Mouse (Mus musculus) heart, embryonic 10.5 days (tissue): ENCODE data around the gene Bak1. TPM values are rescaled to one million over a fixed set of nuclear protein-coding genes. Genes with fewer than 3 reads are reported as not detected.
A peak's percentile ranks its signal among the peaks of the same experiment; 100 is the strongest.

Experiments
- DNase-seq: peaks from one replicate; pipeline ENCODE4 v3.0.0-alpha.2; 2017; ENCODE audit warnings: low spot score
- H3K27ac ChIP-seq: fragments of 300-500 bp; sonication (generic); 2 replicates; pipeline ENCODE4 v1.5.1; 2016; ENCODE audit warnings: mild to moderate bottlenecking
- H3K27me3 ChIP-seq: fragments of 300-500 bp; sonication (generic); 2 replicates; pipeline ENCODE4 v1.6.1; 2016; ENCODE audit warnings: mild to moderate bottlenecking; ENCODE audit not compliant: poor library complexity, insufficient read depth, severe bottlenecking
- H3K36me3 ChIP-seq: fragments of 300-500 bp; sonication (generic); 2 replicates; pipeline ENCODE4 v1.6.1; 2016; ENCODE audit warnings: mild to moderate bottlenecking, moderate library complexity
- H3K4me1 ChIP-seq: fragments of 300-500 bp; sonication (generic); 2 replicates; pipeline ENCODE4 v1.6.1; 2016; ENCODE audit warnings: mild to moderate bottlenecking
- H3K4me3 ChIP-seq: fragments of 300-500 bp; sonication (generic); 2 replicates; pipeline ENCODE4 v1.5.1; 2016; ENCODE audit warnings: mild to moderate bottlenecking, moderate library complexity
- H3K9me3 ChIP-seq: fragments of 300-500 bp; sonication (generic); 2 replicates; pipeline ENCODE4 v1.6.1; 2016; ENCODE audit warnings: mild to moderate bottlenecking, moderate library complexity
- WGBS: fragments of 180-500 bp; shearing (Covaris S2); methylation state at CpG from one replicate; pipeline ENCODE4 v1.1.7; 2016; 5-methylcytosine and 5-hydroxymethylcytosine counted together
- polyA plus RNA-seq: library from polyadenylated mRNA; unstranded; fragments of >200 nt; fragmentation: Nextera tagmentation; extraction: Ambion mirVana; gene quantifications from 2 replicates; pipeline ENCODE4 v1.2.1, GENCODE M21; 2016

Bak1 gene
- polyA plus RNA-seq, 1 experiment from 2014 or later: 6.8 TPM

- H3K27me3 ChIP-seq: peaks cover 3% of the 10 kb centered on the region; the same call in 1 of the 2 replicates
- DNase-seq: no peak
- no peaks in the 10 kb centered on the region for H3K9me3 ChIP-seq
- H3K4me1 ChIP-seq: peaks cover 28% of the 10 kb centered on the region
- no peaks in the 10 kb centered on the region for H3K36me3 ChIP-seq
- H3K27ac ChIP-seq: no peak overlapping the region
- 79% methylated on average over 2 of the region's 2 CpGs for WGBS
- H3K4me3 ChIP-seq: no peak overlapping the region
Observed at GRCm38 (mm10) chr17:27008277-27008676, 20.5 kb downstream of the Bak1 start.

- H3K27ac ChIP-seq: no peak overlapping the region
- no peak overlapping the region for H3K4me3 ChIP-seq
- no peaks in the 10 kb centered on the region for H3K36me3 ChIP-seq
- H3K9me3 ChIP-seq: no peaks in the 10 kb centered on the region
- WGBS: 45% methylated on average over 11 of the region's 11 CpGs
- DNase-seq: no peak
- peaks cover 16% of the 10 kb centered on the region for H3K4me1 ChIP-seq
- H3K27me3 ChIP-seq: peaks cover 4% of the 10 kb centered on the region; the same call in 1 of the 2 replicates
Observed at GRCm38 (mm10) chr17:27005644-27006043, 23.2 kb downstream of the Bak1 start.

- Histone ChIP-seq H3K4me1 (peaks cover 13% of the 10 kb centered on the region), H3K36me3 (no peaks in the 10 kb centered on the region), H3K27ac (no peak overlapping the region), H3K4me3 (0 out of 2 replicates have a peak overlapping the region, but pooled peaks have one; percentile 6), H3K9me3 (no peaks in the 10 kb centered on the region), H3K27me3 (peaks cover 4% of the 10 kb centered on the region; the same call in 1 of the 2 replicates)
- no peak for DNase-seq
- WGBS: 24% methylated on average over 19 of the region's 19 CpGs
Observed at GRCm38 (mm10) chr17:27004903-27005485, 23.8 kb downstream of the Bak1 start.

GRCm38 (mm10) chr17:27004431-27004830 lies 24.4 kb downstream of the Bak1 start:
- Histone ChIP-seq H3K36me3 (no peaks in the 10 kb centered on the region), H3K27ac (no peak overlapping the region), H3K4me1 (peaks cover 11% of the 10 kb centered on the region), H3K27me3 (peaks cover 4% of the 10 kb centered on the region; the same call in 1 of the 2 replicates), H3K9me3 (no peaks in the 10 kb centered on the region), H3K4me3 (no peak overlapping the region)
- WGBS: 22% methylated on average over 9 of the region's 9 CpGs
- no peak for DNase-seq

- Histone ChIP-seq H3K9me3 (no peaks in the 10 kb centered on the region), H3K36me3 (no peaks in the 10 kb centered on the region), H3K27me3 (peaks cover 4% of the 10 kb centered on the region; the same call in 1 of the 2 replicates), H3K4me1 (peaks cover 11% of the 10 kb centered on the region), H3K4me3 (no peak overlapping the region), H3K27ac (no peak overlapping the region)
- WGBS: 41% methylated on average over 6 of the region's 6 CpGs
- DNase-seq: no peak
Observed at GRCm38 (mm10) chr17:27001889-27002288, 26.9 kb downstream of the Bak1 start.

- H3K27me3 ChIP-seq: peaks cover 4% of the 10 kb centered on the region; the same call in 1 of the 2 replicates
- H3K36me3 ChIP-seq: no peaks in the 10 kb centered on the region
- no peak overlapping the region for H3K27ac ChIP-seq
- peaks cover 11% of the 10 kb centered on the region for H3K4me1 ChIP-seq
- 75% methylated on average over 7 of the region's 7 CpGs for WGBS
- DNase-seq: no peak
- no peak overlapping the region for H3K4me3 ChIP-seq
- no peaks in the 10 kb centered on the region for H3K9me3 ChIP-seq
Observed at GRCm38 (mm10) chr17:27001151-27001550, 27.7 kb downstream of the Bak1 start.

- Histone ChIP-seq H3K36me3 (no peaks in the 10 kb centered on the region), H3K27me3 (peaks cover 4% of the 10 kb centered on the region; the same call in 1 of the 2 replicates), H3K9me3 (no peaks in the 10 kb centered on the region), H3K27ac (no peak overlapping the region), H3K4me1 (peaks cover 19% of the 10 kb centered on the region), H3K4me3 (no peak overlapping the region)
- no peak for DNase-seq
- 69% methylated on average over 12 of the region's 12 CpGs for WGBS
Observed at GRCm38 (mm10) chr17:26999996-27000395, 28.8 kb downstream of the Bak1 start.

- Histone ChIP-seq H3K36me3 (no peaks in the 10 kb centered on the region), H3K9me3 (no peaks in the 10 kb centered on the region), H3K4me3 (no peak overlapping the region), H3K4me1 (peaks cover 24% of the 10 kb centered on the region), H3K27ac (no peak overlapping the region), H3K27me3 (peaks cover 1% of the 10 kb centered on the region; the same call in 1 of the 2 replicates)
- no peak for DNase-seq
- 71% methylated on average over 15 of the region's 15 CpGs for WGBS
Observed at GRCm38 (mm10) chr17:26998283-26998682, 30.5 kb downstream of the Bak1 start.

GRCm38 (mm10) chr17:26997661-26998060 lies 31.1 kb downstream of the Bak1 start:
- DNase-seq: no peak
- no peak overlapping the region for H3K27ac ChIP-seq

GRCm38 (mm10) chr17:26995562-26995961 lies 33.2 kb downstream of the Bak1 start:
- H3K27ac ChIP-seq: no peak overlapping the region
- 63% methylated on average over 8 of the region's 8 CpGs for WGBS

More at GRCm38 (mm10) chr17:26997661-26998060, 31.1 kb downstream of the Bak1 start:
- H3K27me3 ChIP-seq: no peaks in the 10 kb centered on the region
- H3K36me3 ChIP-seq: no peaks in the 10 kb centered on the region
- 75% methylated on average over 4 of the region's 4 CpGs for WGBS
- peaks cover 24% of the 10 kb centered on the region for H3K4me1 ChIP-seq
- H3K4me3 ChIP-seq: no peak overlapping the region
- H3K9me3 ChIP-seq: no peaks in the 10 kb centered on the region

GRCm38 (mm10) chr17:26995006-26995405 lies 33.8 kb downstream of the Bak1 start:
- Histone ChIP-seq H3K27me3 (no peaks in the 10 kb centered on the region), H3K36me3 (no peaks in the 10 kb centered on the region), H3K27ac (no peak overlapping the region), H3K4me3 (no peak overlapping the region), H3K4me1 (peaks cover 19% of the 10 kb centered on the region), H3K9me3 (no peaks in the 10 kb centered on the region)
- 73% methylated on average over 6 of the region's 6 CpGs for WGBS
- DNase-seq: no peak

More at GRCm38 (mm10) chr17:26995562-26995961, 33.2 kb downstream of the Bak1 start:
- peaks cover 24% of the 10 kb centered on the region for H3K4me1 ChIP-seq
- H3K27me3 ChIP-seq: no peaks in the 10 kb centered on the region
- no peaks in the 10 kb centered on the region for H3K9me3 ChIP-seq
- no peak overlapping the region for H3K4me3 ChIP-seq
- no peaks in the 10 kb centered on the region for H3K36me3 ChIP-seq
- no peak for DNase-seq

GRCm38 (mm10) chr17:26994410-26994809 lies 34.4 kb downstream of the Bak1 start:
- no peaks in the 10 kb centered on the region for H3K36me3 ChIP-seq
- no peak overlapping the region for H3K27ac ChIP-seq
- WGBS: 73% methylated on average over 14 of the region's 14 CpGs
- H3K27me3 ChIP-seq: no peaks in the 10 kb centered on the region
- no peaks in the 10 kb centered on the region for H3K9me3 ChIP-seq
- peaks cover 19% of the 10 kb centered on the region for H3K4me1 ChIP-seq
- no peak overlapping the region for H3K4me3 ChIP-seq
- no peak for DNase-seq

- Histone ChIP-seq H3K4me3 (no peak overlapping the region), H3K27ac (no peak overlapping the region), H3K9me3 (no peaks in the 10 kb centered on the region; the same call in 1 of the 2 replicates), H3K36me3 (0 out of 2 replicates have a peak, but pooled peaks cover 2% of the 10 kb centered on the region), H3K27me3 (no peaks in the 10 kb centered on the region), H3K4me1 (peaks cover 14% of the 10 kb centered on the region)
- DNase-seq: no peak
Observed at GRCm38 (mm10) chr17:26990521-26990920, 38.3 kb downstream of the Bak1 start.
